8 mouse cellular contexts compared by ENCODE assay signal in genomic region chr5:96964062-96965028, GRCm38 (mm10). TPM values are rescaled to one million over a fixed set of nuclear protein-coding genes. Genes with fewer than 3 reads are reported as not detected.
A peak's percentile ranks its signal among the peaks of the same experiment; 100 is the strongest.
DNase-seq lines count a peak whose midpoint lies in the region; ATAC-seq and TF ChIP-seq lines count a peak whose summit lies in the region.

No protein-coding gene starts in this region.

- WGBS in embryonic facial prominence, embryonic 11.5 days = 4% methylated on average over 14 of the region's 14 CpGs
- 7% methylated on average over 14 of the region's 14 CpGs for WGBS in intestine, embryonic 15.5 days
- 9% methylated on average over 14 of the region's 14 CpGs for WGBS in liver, postnatal 0 days (ENCODE audit: insufficient replicate concordance)

- peak overlapping the region; percentile 36; the same call in 1 of the 2 replicates for H3K27ac ChIP-seq in left cerebral cortex, adult 2 months
- no peak overlapping the region for H3K27ac ChIP-seq in embryonic facial prominence, embryonic 11.5 days (replicated peaks; ENCODE audit: low read depth, low read length)
- peak overlapping the region; percentile 77 for H3K27ac ChIP-seq in intestine, embryonic 15.5 days
- H3K27ac ChIP-seq in liver, postnatal 0 days (ENCODE audit: low read depth) = no peak overlapping the region

- intact Hi-C loops in left cerebral cortex, adult 2 months (cut with DNase I) = no loop called here
- intact Hi-C loops in left cerebral cortex, postnatal 4 days (cut with DNase I) = no loop called here
- intact Hi-C loops in gastrocnemius, postnatal 14 days (cut with DNase I; ENCODE audit: low total_unique reads) = no loop called here

- TF ChIP-seq CTCF in left cerebral cortex, adult 2 months (IDR thresholded peaks at IDR 0.05) = no peak
- no peak for TF ChIP-seq CTCF in liver, postnatal 0 days (IDR thresholded peaks at IDR 0.05; ENCODE audit: low read depth)

- peak overlapping the region; percentile 21 for H3K4me2 ChIP-seq in embryonic facial prominence, embryonic 11.5 days (ENCODE audit: low read depth, low read length)
- H3K4me2 ChIP-seq in intestine, embryonic 15.5 days (replicated peaks) = peak overlapping the region; percentile 44
- peak overlapping the region; percentile 72 for H3K4me2 ChIP-seq in liver, postnatal 0 days (ENCODE audit: low read depth, low read length)

- no peaks in the 10 kb centered on the region for H3K9me3 ChIP-seq in embryonic facial prominence, embryonic 11.5 days (replicated peaks; ENCODE audit: control insufficient read depth, low read length)
- H3K9me3 ChIP-seq in intestine, embryonic 15.5 days = no peaks in the 10 kb centered on the region
- H3K9me3 ChIP-seq in liver, postnatal 0 days (ENCODE audit: low read length) = no peaks in the 10 kb centered on the region

- no peak for DNase-seq in left cerebral cortex, adult 2 months (ENCODE audit: extremely low spot score in 1 of 2, low spot score in 2 of 2)
- no peak for DNase-seq in left cerebral cortex, postnatal 4 days
- peak; percentile 39 for DNase-seq in embryonic facial prominence, embryonic 11.5 days (ENCODE audit: low spot score)
- DNase-seq in liver, postnatal 0 days = no peak
- peak; percentile 26 for DNase-seq in thymus, postnatal 25 days
- no peak for DNase-seq in spleen, postnatal 10 days (ENCODE audit: low spot score in 2 of 2)
- DNase-seq in gastrocnemius, postnatal 14 days = no peak

- no peak for TF ChIP-seq EP300 in liver, postnatal 0 days (IDR thresholded peaks at IDR 0.05; ENCODE audit: low read depth)

- peak overlapping the region; percentile 34; the same call in 1 of the 2 replicates for H3K9ac ChIP-seq in embryonic facial prominence, embryonic 11.5 days (replicated peaks; ENCODE audit: low read length)
- H3K9ac ChIP-seq in intestine, embryonic 15.5 days = no peak overlapping the region
- peak overlapping the region; percentile 48; the same call in 1 of the 2 replicates for H3K9ac ChIP-seq in liver, postnatal 0 days (replicated peaks)

- H3K36me3 ChIP-seq in embryonic facial prominence, embryonic 11.5 days (replicated peaks; ENCODE audit: control insufficient read depth, insufficient read depth, low read depth, low read length) = no peaks in the 10 kb centered on the region
- no peaks in the 10 kb centered on the region for H3K36me3 ChIP-seq in intestine, embryonic 15.5 days
- no peaks in the 10 kb centered on the region for H3K36me3 ChIP-seq in liver, postnatal 0 days (replicated peaks; ENCODE audit: insufficient read depth, low read length)

- peak; percentile 54; the same call in 1 of the 2 replicates for ATAC-seq in embryonic facial prominence, embryonic 11.5 days (replicated peaks; ENCODE audit: insufficient number of reproducible peaks, low FRiP score, low TSS enrichment, low read depth)
- ATAC-seq in intestine, embryonic 15.5 days = peak; percentile 88
- 0 out of 2 replicates have a peak, but pooled peaks have one; percentile 23 for ATAC-seq in liver, postnatal 0 days

- no peaks in the 10 kb centered on the region; the same call in 1 of the 2 replicates for H3K4me1 ChIP-seq in embryonic facial prominence, embryonic 11.5 days (ENCODE audit: control insufficient read depth, insufficient read depth, low read length)
- 0 out of 2 replicates have a peak, but pooled peaks cover 6% of the 10 kb centered on the region for H3K4me1 ChIP-seq in intestine, embryonic 15.5 days (replicated peaks)
- H3K4me1 ChIP-seq in liver, postnatal 0 days (ENCODE audit: insufficient read depth) = peaks cover 13% of the 10 kb centered on the region

- H3K27me3 ChIP-seq in embryonic facial prominence, embryonic 11.5 days (ENCODE audit: control insufficient read depth, insufficient read depth, low read length) = no peaks in the 10 kb centered on the region
- H3K27me3 ChIP-seq in intestine, embryonic 15.5 days (replicated peaks) = no peaks in the 10 kb centered on the region
- no peaks in the 10 kb centered on the region for H3K27me3 ChIP-seq in liver, postnatal 0 days (ENCODE audit: insufficient read depth, low read length)

- H3K4me3 ChIP-seq in left cerebral cortex, adult 2 months = no peak overlapping the region
- no peak overlapping the region for H3K4me3 ChIP-seq in embryonic facial prominence, embryonic 11.5 days (ENCODE audit: low read depth, low read length)
- no peak overlapping the region for H3K4me3 ChIP-seq in intestine, embryonic 15.5 days (replicated peaks)
- H3K4me3 ChIP-seq in liver, postnatal 0 days (ENCODE audit: low read depth, low read length) = peak overlapping the region; percentile 33

RNA-seq across cellular contexts. Expression of gene Bmp2k, which starts 33.1 kb away (rescaled TPM):
- 10 to 100 TPM; 11.9 to 12.4 TPM for total RNA-seq in left cerebral cortex, adult 2 months (2021)
- 10 to 100 TPM; 14.3 to 16.1 TPM for total RNA-seq in left cerebral cortex, postnatal 4 days (2021)
- 8.8 and 11.1 TPM in 2 replicates for polyA plus RNA-seq in embryonic facial prominence, embryonic 11.5 days (2014; fragmentation: Nextera tagmentation; extraction: Ambion mirVana)
- 19.2 and 20.3 TPM in 2 replicates for polyA plus RNA-seq in intestine, embryonic 15.5 days (2015; fragmentation: Nextera tagmentation; extraction: Ambion mirVana)
- polyA plus RNA-seq in liver, postnatal 0 days (2015; fragmentation: Nextera tagmentation; extraction: Ambion mirVana) = 13.6 and 15.2 TPM in 2 replicates
- 10 to 100 TPM; 10.5 to 11.3 TPM for total RNA-seq in gastrocnemius, postnatal 14 days (2021)

Comparison
In these comparisons a context has a peak if more than half of its experiments do, and no peak if none do; other contexts are left out.
1. DNase-seq: peak in embryonic facial prominence, embryonic 11.5 days (single experiment) and thymus, postnatal 25 days (single experiment); none in left cerebral cortex, adult 2 months (0 of 2), left cerebral cortex, postnatal 4 days (single experiment), liver, postnatal 0 days (single experiment), spleen, postnatal 10 days (0 of 2) and gastrocnemius, postnatal 14 days (single experiment).
2. H3K27ac ChIP-seq: peak in left cerebral cortex, adult 2 months (single experiment) and intestine, embryonic 15.5 days (single experiment); none in embryonic facial prominence, embryonic 11.5 days (single experiment) and liver, postnatal 0 days (single experiment).
3. ATAC-seq: peak in every context shown above with its lines; median percentile 88 in intestine, embryonic 15.5 days; 54 in embryonic facial prominence, embryonic 11.5 days; 23 in liver, postnatal 0 days.
4. H3K4me2 ChIP-seq: peak in every context shown above with its lines; median percentile 72 in liver, postnatal 0 days; 44 in intestine, embryonic 15.5 days; 21 in embryonic facial prominence, embryonic 11.5 days.